Mouse (Mus musculus) embryonic facial prominence, embryonic 15.5 days (tissue): Measurements from ENCODE around the gene Ckb. TPM values are rescaled to one million over a fixed set of nuclear protein-coding genes. Genes with fewer than 3 reads are reported as not detected.

Experiments used
- ATAC-seq: fragments of 200-750 bp; cut with Nextera tagmentation; 2 replicates; pipeline ENCODE4 v1.8.0; 2017; ENCODE audit warnings: low read depth, moderate TSS enrichment; ENCODE audit not compliant: insufficient number of reproducible peaks, low FRiP score, low TSS enrichment
- H3K27ac ChIP-seq: fragments of 300-500 bp; sonication (generic); replicated peaks from 2 replicates; pipeline ENCODE4 v1.5.1; 2015; ENCODE audit warnings: mild to moderate bottlenecking, inconsistent platforms
- H3K27me3 ChIP-seq: fragments of 300-500 bp; sonication (generic); 2 replicates; pipeline ENCODE4 v1.6.1; 2015; ENCODE audit warnings: inconsistent platforms
- H3K36me3 ChIP-seq: fragments of 300-500 bp; sonication (generic); 2 replicates; pipeline ENCODE4 v1.6.1; 2015; ENCODE audit warnings: mild to moderate bottlenecking, inconsistent platforms
- H3K4me1 ChIP-seq: fragments of 300-500 bp; sonication (generic); 2 replicates; pipeline ENCODE4 v1.6.1; 2015; ENCODE audit warnings: inconsistent platforms
- H3K4me2 ChIP-seq: fragments of 300-500 bp; sonication (generic); replicated peaks from 2 replicates; pipeline ENCODE4 v1.6.1; 2015; ENCODE audit warnings: mild to moderate bottlenecking, inconsistent platforms
- H3K4me3 ChIP-seq: fragments of 300-500 bp; sonication (generic); replicated peaks from 2 replicates; pipeline ENCODE4 v1.5.1; 2015; ENCODE audit warnings: mild to moderate bottlenecking, inconsistent platforms
- H3K9ac ChIP-seq: fragments of 300-500 bp; sonication (generic); 2 replicates; pipeline ENCODE4 v1.6.1; 2015; ENCODE audit warnings: inconsistent platforms
- H3K9me3 ChIP-seq: fragments of 300-500 bp; sonication (generic); replicated peaks from 2 replicates; pipeline ENCODE4 v1.6.1; 2016; ENCODE audit warnings: inconsistent platforms
- WGBS: fragments of 180-500 bp; shearing (Covaris S2); methylation state at CpG from one replicate; pipeline ENCODE4 v1.1.7; 2015; 5-methylcytosine and 5-hydroxymethylcytosine counted together
- polyA plus RNA-seq: library from polyadenylated mRNA; unstranded; fragments of >200 nt; fragmentation: Nextera tagmentation; extraction: Ambion mirVana; gene quantifications from 2 replicates; pipeline ENCODE4 v1.2.1, GENCODE M21; 2015

Ckb gene
- polyA plus RNA-seq, 1 experiment from 2014 or later, result 255 TPM

DNA sequence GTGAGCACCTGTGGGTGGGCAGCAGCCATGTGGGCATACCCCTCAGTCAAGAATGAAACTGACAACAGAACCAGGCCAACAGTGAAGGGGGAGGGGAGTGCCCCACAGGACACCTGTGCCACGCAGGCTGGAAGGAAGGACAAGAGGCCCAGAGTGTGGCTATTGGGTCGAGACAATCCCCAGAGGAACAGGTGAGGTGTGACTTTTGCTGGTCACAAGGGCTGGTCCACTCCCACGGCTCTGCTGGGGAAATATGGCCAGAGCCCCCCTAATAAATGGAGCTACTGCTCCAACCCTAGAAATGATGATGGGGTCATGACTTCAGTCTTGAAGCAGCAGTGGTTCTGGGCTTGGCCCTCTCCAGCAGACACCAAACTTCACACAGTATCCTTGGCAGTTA is 31.2 kb upstream of the Ckb start:
- H3K9ac ChIP-seq, result no peak overlapping the region
- no peak overlapping the region for H3K27ac ChIP-seq
- no peak for ATAC-seq
- no peak overlapping the region for H3K4me2 ChIP-seq
- H3K36me3 ChIP-seq, result peaks cover 16% of the 10 kb centered on the region
- no peaks in the 10 kb centered on the region for H3K27me3 ChIP-seq
- WGBS, result 80% methylated on average over 3 of the region's 3 CpGs
- peaks cover 25% of the 10 kb centered on the region for H3K4me1 ChIP-seq
- no peak overlapping the region for H3K4me3 ChIP-seq
- no peaks in the 10 kb centered on the region for H3K9me3 ChIP-seq

DNA sequence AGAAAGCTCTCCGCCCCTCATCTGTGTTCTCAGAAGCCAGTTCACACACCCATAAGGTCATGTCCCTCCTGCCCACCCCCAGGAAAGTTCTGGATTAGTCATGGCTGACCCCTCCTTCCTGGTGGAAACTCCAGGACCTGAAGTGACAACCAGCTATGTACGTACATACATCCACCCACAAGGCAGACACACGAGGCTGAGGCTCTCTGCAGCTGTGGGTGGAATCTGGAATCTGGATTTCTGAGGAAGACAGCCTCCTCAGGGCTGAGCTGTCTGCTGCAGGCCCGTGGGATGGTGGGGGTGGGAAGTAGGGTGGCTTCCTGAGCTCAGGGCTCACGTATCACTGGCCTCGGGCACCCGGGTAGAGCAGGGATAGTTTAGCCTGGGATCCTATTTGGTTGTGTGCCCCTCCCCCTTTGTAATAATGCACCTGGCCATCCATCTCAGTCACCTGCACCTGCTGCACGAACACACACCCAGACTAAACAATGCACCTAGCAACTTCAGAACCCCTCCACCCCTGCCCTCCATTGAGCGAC is 28.9 kb upstream of the Ckb start:
- H3K36me3 ChIP-seq, result no peaks in the 10 kb centered on the region
- WGBS, result 44% methylated on average over 9 of the region's 9 CpGs
- 0 out of 2 replicates have a peak, but pooled peaks have one; percentile 21 for ATAC-seq
- no peaks in the 10 kb centered on the region for H3K27me3 ChIP-seq
- peaks cover 29% of the 10 kb centered on the region for H3K4me1 ChIP-seq
- no peak overlapping the region for H3K4me3 ChIP-seq
- no peak overlapping the region for H3K9ac ChIP-seq
- 0 out of 2 replicates have a peak overlapping the region, but pooled peaks have one; percentile 3 for H3K27ac ChIP-seq
- no peaks in the 10 kb centered on the region for H3K9me3 ChIP-seq
- no peak overlapping the region for H3K4me2 ChIP-seq

DNA sequence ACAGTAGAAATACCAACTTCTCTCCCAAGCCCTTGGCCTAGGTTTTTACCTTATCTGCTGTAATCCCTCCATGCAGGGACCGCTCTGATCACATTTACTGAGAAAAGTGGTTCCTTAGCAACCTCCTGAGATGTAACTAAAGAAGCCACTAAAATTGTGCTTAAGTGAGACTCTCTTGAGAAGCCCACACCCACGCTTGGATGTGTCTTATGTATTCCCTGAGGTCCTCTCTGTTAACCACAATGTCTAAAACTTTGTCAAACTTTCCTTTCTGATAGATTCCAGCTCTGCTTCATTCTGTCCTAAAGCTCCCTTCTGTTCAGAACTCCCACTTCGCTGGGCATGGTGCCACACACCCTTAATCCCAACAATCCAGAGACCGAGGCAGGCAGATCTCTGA is 27.4 kb upstream of the Ckb start:
- Histone ChIP-seq H3K36me3 (no peaks in the 10 kb centered on the region), H3K4me2 (no peak overlapping the region), H3K4me3 (no peak overlapping the region), H3K9me3 (no peaks in the 10 kb centered on the region), H3K9ac (no peak overlapping the region), H3K4me1 (peaks cover 29% of the 10 kb centered on the region), H3K27me3 (no peaks in the 10 kb centered on the region), H3K27ac (no peak overlapping the region)
- no peak for ATAC-seq
- 80% methylated on average over 4 of the region's 4 CpGs for WGBS

DNA sequence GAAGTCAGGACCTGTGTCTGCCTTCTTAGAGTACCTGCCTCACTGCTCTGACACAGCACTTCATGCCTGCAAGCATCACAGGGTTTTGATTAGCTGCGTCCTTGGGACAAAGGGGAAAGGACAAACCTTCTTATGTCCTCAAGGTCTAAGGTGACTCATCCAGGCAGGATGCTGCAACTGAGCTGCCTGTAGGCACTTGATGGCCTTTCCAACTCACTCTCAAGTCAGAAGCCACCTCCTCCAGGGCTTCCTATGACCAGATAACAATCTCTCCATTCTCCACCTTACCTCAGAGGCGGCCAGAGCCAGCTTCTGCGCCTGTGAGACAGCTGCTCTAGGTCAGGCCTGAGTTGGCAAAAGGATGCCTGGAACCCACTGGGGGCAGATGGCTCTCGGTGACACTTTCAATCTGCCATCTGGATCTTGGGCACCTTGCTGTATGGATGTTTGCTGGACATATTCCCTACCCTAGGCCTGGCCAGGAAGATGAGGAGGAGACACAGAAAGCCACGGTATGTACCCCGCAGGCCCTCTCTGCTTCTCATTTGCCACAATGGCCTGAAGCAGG is 26.3 kb upstream of the Ckb start:
- H3K4me3 ChIP-seq, result no peak overlapping the region
- no peak overlapping the region for H3K9ac ChIP-seq
- no peak overlapping the region for H3K4me2 ChIP-seq
- no peak overlapping the region for H3K27ac ChIP-seq
- 60% methylated on average over 6 of the region's 6 CpGs for WGBS
- no peaks in the 10 kb centered on the region for H3K9me3 ChIP-seq
- no peaks in the 10 kb centered on the region for H3K27me3 ChIP-seq
- no peaks in the 10 kb centered on the region for H3K36me3 ChIP-seq
- ATAC-seq, result no peak
- peaks cover 37% of the 10 kb centered on the region for H3K4me1 ChIP-seq

DNA sequence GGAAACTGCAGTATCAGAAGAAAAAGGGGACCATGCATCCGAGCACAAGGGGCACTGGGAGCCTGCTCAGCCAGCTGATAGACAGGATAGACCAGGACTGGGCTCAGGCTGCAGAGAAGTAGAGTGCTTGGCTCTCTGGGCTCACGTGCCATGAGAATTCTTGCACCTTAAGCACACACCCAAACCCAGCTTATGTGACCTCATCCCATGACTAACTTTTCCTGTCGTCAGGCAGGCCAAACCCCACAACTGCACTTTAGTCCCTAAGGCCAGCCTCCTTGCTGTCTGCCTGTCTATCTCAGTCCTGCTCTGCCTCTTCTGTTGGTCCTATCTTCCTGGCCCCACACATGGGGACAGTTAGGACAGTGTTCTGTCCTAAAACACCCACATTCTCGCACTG is 25.6 kb upstream of the Ckb start:
- Histone ChIP-seq H3K9ac (no peak overlapping the region), H3K4me2 (no peak overlapping the region)
- 57% methylated on average over 4 of the region's 4 CpGs for WGBS

DNA sequence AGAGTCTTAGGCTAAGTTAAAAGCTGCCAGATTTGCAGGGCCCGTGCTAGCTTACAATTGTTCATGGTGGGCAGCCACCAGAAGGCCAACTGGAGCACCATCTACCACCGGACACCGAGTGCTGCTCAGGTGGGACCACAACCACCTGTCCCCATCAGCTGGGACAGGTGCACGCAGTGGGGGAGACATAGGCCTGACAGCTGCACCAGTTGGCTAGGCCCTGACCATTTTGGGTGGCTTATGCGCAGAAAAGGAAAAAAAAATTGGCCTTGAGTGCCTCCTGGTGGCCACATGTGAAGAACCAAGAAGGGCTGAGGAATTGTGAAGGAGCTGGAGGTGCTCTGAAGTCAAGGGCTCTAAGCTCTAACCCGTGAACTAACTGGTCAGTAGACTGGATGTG is 24.1 kb upstream of the Ckb start:
- no peak for ATAC-seq
- peaks cover 52% of the 10 kb centered on the region for H3K4me1 ChIP-seq
- no peaks in the 10 kb centered on the region for H3K36me3 ChIP-seq
- no peak overlapping the region for H3K9ac ChIP-seq
- H3K9me3 ChIP-seq, result no peaks in the 10 kb centered on the region
- 30% methylated on average over 6 of the region's 6 CpGs for WGBS
- no peak overlapping the region for H3K4me3 ChIP-seq
- no peaks in the 10 kb centered on the region for H3K27me3 ChIP-seq
- H3K27ac ChIP-seq, result peak overlapping the region; percentile 66; the same call in 1 of the 2 replicates
- no peak overlapping the region for H3K4me2 ChIP-seq

More for the DNA sequence above, 25.6 kb upstream of the Ckb start:
- no peak overlapping the region for H3K27ac ChIP-seq
- H3K27me3 ChIP-seq, result no peaks in the 10 kb centered on the region
- no peak for ATAC-seq
- H3K4me1 ChIP-seq, result peaks cover 44% of the 10 kb centered on the region
- H3K36me3 ChIP-seq, result no peaks in the 10 kb centered on the region
- H3K9me3 ChIP-seq, result no peaks in the 10 kb centered on the region
- H3K4me3 ChIP-seq, result no peak overlapping the region

DNA sequence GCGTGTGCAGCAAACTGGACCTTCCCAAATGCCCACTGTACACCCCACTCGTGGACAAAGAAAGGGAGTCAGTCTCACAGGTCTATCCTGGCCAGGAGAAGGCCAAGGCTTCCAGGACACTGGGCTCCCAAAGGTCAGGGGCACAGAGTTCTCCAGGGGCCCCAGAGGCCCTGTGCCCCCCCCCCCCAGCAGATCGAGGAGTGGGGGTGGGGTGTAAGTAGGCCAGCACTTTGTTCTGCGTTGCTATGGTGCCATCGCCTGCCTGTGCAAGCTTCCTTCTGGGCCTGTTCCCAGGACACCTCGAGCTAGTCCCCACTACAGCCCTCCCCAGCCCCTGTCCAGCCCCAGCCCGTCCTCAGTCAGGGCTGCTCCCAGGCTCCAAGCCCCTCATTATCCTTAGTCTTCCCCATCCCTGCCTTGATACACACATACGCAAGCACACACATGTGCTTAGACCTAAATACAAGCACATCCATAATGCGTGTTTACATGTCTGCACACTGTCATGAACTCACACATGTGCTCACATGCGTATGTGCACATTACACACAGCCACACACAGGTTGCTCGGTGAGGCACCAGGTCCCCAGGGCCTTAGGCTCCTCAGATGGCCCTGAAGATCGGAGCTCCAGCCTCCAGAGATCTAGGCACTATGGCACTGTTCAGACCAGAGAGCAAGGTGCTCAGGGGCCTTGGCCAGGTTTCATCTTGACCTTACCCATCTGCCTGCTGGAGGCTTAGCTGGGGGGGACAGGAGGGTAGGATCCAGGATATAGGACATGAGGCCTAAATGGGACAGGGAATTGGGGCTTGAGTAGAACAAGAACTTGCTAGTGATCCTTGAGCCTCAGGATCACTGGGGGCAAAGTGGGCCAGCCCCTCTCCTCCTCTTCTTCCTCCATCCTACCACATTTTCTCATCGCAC is 23.0 kb upstream of the Ckb start:
- no peak for ATAC-seq
- Histone ChIP-seq H3K27ac (peak overlapping the region; percentile 66), H3K9me3 (no peaks in the 10 kb centered on the region), H3K36me3 (no peaks in the 10 kb centered on the region), H3K4me2 (no peak overlapping the region), H3K4me3 (no peak overlapping the region), H3K9ac (no peak overlapping the region), H3K27me3 (no peaks in the 10 kb centered on the region), H3K4me1 (peaks cover 53% of the 10 kb centered on the region)
- whole genome bisulfite sequencing, result 53% methylated on average over 13 of the region's 13 CpGs

DNA sequence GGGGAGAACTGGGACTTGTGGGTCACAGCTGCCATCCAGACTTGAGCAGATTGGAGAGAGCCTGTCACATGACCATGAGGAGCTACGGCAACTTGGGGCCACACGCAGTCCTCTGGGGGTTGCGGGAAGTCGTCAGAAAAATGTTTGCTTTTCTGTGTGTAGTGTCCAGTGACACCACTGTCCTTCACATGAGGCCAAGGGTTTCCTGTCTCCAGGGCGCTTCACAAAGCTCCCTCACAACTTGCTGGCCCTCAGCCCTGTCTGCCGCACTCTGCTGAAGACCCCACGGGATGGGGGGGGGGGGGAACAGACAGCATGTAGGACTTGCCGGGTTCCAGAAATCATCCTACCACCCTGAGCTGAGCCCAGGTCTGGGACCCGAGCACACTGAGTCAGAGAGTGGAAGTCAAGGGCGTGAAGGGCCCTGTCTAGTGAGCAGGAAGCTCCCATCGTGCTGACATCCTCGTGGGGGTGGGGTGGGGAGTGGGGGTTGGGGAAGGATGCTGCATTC is 22.2 kb upstream of the Ckb start:
- Histone ChIP-seq H3K27me3 (no peaks in the 10 kb centered on the region), H3K4me1 (peaks cover 53% of the 10 kb centered on the region), H3K9ac (0 out of 2 replicates have a peak overlapping the region, but pooled peaks have one; percentile 12), H3K4me2 (peak overlapping the region; percentile 34), H3K27ac (peak overlapping the region; percentile 66), H3K4me3 (no peak overlapping the region), H3K9me3 (no peaks in the 10 kb centered on the region), H3K36me3 (no peaks in the 10 kb centered on the region)
- no peak for ATAC-seq
- WGBS, result 12% methylated on average over 12 of the region's 12 CpGs

DNA sequence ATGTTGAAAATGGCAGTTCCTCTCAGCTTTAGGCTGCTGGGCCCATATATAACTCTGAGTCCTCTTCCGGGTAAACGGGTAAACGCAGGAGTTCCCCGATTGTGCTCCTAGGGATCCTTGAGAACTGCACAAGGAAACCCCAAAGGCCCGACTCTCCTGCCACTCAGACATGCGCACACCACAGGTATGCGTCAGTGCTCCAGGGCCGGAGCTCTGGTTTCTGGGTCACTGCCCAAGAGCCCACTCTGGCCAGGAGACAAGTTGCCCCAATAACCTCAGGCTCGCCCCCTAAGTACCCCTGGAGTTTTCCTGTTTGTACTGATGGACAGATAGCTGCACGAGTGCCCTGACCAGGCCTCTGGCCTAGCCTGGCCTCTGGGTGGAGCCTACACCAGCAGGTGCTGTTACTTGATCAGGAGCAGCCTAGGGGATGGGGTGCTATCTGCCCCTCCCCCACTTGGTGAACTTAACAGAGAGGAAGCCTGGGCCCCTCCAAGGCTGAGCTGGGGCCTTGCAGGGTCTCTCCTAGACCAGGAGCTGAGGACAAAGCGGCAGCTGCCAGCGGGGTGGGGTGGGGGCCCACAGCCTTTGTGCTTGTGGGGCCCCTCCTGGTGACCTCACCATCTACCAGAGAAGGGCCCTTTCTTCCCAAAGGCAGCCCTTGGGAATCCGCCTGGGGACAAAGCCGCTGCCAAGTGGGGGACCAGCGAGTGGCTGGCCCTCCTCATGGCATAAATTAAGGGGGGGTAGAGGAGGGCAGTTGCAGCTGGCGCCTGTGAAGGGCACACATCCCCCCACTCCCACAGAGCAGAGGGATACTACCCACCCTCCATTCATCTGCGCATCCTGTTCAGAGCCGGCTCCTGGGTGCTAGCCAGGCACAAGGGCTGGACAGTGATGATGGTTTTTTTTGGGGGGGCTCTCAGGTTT is 21.5 kb upstream of the Ckb start:
- Histone ChIP-seq H3K4me1 (peaks cover 53% of the 10 kb centered on the region), H3K4me3 (no peak overlapping the region), H3K9ac (peak overlapping the region; percentile 12; the same call in 1 of the 2 replicates), H3K27ac (peak overlapping the region; percentile 66), H3K36me3 (no peaks in the 10 kb centered on the region), H3K4me2 (peak overlapping the region; percentile 34), H3K9me3 (no peaks in the 10 kb centered on the region), H3K27me3 (no peaks in the 10 kb centered on the region)
- ATAC-seq, result peak; percentile 66
- WGBS, result 38% methylated on average over 18 of the region's 18 CpGs

DNA sequence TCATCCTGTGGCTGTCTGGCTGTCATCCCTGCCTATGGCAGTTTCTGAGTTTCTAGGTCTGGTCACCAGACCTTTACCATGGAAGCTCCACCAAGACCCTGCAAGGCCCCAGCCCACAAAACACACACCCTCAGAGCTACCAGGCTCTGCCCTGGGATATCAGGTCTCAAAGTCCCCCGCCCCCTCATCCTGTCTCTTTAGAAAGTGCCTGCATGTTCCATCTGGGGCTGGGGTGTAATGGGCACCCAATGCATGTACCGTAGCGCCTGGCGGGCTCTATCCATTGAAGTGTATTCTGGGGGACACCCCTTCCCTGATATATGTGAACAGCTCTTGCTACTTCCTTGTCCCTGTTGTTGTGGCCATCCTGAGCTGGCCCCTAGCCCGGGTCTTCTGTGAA is 20.8 kb upstream of the Ckb start:
- Histone ChIP-seq H3K4me2 (no peak overlapping the region), H3K9ac (no peak overlapping the region), H3K9me3 (no peaks in the 10 kb centered on the region), H3K4me1 (peaks cover 57% of the 10 kb centered on the region), H3K27me3 (no peaks in the 10 kb centered on the region), H3K4me3 (no peak overlapping the region), H3K27ac (no peak overlapping the region), H3K36me3 (no peaks in the 10 kb centered on the region)
- no peak for ATAC-seq
- whole genome bisulfite sequencing, result 71% methylated on average over 5 of the region's 5 CpGs
